Mouse (Mus musculus): ENCODE measurements around the gene Slc39a7. TPM values are rescaled to one million over a fixed set of nuclear protein-coding genes. Genes with fewer than 3 reads are reported as not detected.
A peak's percentile ranks its signal among the peaks of the same experiment; 100 is the strongest.
"Not testable (repeated sequence)": the region's sequence is repeated elsewhere in the genome, so short reads cannot be mapped to it uniquely, and the experiment has no call there.

The Slc39a7 gene
- total RNA-seq, 4 experiments from 2014 or later = 44.2 to 63.5 (median 49.3) TPM

DNA sequence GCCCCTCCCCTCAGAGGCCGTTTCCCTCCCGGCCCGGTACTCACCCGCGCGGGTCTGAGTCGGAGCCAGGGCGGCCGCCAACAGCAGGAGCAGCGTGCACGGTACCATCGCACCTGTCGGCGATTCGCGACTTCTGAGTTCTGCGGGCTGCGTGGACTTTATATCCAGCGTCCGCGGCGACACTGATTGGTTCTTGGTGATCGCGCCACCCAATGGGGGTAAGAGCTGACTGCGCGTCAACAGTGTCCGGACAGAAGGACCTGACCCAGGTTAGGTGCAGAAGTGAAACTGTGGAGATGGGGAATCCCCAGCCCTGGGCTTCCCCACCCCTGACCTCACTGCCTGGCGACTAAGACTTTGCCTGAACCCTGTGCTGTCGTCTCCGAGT is 31.3 kb downstream of the Slc39a7 start, which contains the start of gene H2-K1:
Gene H2-K1 (minus strand): TSS at position 198 of the 388 bp plus-strand sequence.
- DNase-seq (ENCODE audit: low spot score in 2 of 2) = peak; percentile 87

GRCm38 (mm10) chr17:33999341-34000149 is 31.9 kb downstream of the Slc39a7 start:
- peak in 1 of 2 experiments; percentile 9 for DNase-seq (ENCODE audit: low spot score in 2 of 2)

GRCm38 (mm10) chr17:33998697-33999096 is 32.8 kb downstream of the Slc39a7 start:
- not testable (repeated sequence) for DNase-seq (ENCODE audit: low spot score in 2 of 2)

GRCm38 (mm10) chr17:33997025-33997424 is 34.5 kb downstream of the Slc39a7 start:
- not testable (repeated sequence) for DNase-seq (ENCODE audit: low spot score in 2 of 2)

DNA sequence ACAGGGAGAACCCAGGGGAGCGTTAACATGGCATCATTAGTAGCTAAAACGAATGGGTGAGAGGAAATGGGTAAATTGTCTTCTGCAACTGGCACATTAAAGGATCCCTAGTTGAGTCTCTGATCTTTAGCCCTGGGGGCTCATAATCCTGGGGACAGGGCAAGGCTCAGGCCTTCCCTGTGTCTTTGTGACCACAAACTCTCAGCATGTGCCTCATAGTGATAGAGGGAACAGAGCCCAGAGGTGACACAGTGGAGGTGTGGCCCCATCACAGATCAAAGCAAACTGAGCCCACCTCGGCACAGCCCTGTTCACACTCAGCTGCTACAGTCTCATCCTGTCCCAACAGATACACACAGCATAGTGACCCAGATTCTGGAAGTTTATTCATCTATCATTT is 35.8 kb downstream of the Slc39a7 start:
- no peak for DNase-seq (ENCODE audit: low spot score in 2 of 2)

DNA sequence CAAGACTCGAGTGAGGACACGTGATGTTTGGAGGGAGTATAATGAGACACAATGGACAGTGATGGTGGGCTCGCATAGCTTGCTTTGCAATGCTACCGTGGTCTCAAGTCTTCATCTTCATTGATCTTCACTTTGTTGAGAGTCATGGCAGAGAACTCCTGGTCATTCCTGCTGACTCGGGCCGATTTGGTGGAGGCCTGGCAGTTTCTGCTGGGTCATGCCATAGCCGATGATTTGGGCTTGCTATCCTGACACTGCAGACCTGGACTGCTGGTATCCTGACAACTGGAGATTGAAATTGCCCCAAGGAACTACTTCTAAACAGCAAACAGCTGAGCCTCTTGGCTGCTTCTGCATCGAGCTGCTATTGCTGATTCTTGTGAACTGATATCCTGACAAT is 36.5 kb downstream of the Slc39a7 start:
- no peak for DNase-seq (ENCODE audit: low spot score in 2 of 2)

DNA sequence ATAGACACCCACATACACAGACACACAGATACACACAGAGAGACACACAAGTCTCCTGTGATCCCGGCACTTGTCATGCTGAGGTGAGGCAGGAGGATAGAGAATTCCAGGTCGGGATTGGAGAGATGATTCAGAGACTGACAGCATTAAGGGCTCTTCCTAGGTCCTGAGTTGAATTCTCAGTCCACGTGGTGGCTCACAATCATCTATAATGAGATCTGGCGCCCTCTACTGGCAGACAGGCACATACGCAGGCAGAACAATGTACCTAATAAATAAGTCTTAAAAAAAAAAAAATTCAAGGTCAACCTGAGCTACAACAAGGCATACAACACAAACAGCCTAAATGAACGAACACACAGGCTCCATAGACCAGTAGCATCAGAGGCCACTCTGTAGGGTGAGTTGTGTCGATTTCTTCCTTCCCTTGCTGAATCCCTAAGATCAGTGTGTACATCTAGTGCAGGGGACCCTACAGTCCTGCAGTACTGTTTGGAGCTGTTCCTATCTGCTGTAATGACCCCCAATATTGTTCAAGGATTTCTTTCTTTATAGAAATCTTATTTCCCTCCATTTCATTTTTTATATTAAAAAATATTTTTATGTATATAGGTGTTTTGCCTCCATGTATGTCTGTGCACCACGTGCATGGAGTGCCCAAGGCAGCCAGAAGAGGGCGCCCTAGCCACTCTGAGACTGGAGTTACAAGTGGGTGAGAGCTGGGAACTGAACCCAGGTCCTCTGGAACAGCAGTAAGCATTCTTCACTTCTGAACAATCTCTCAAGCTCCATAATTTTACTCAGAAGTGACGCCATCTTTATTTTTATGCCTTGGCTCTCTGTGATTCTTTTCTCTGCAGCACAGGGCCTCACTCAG is 39.5 kb downstream of the Slc39a7 start:
- no peak for DNase-seq (ENCODE audit: low spot score in 2 of 2)

GRCm38 (mm10) chr17:33982136-33982535 is 49.3 kb downstream of the Slc39a7 start:
- DNase-seq (ENCODE audit: low spot score in 2 of 2) = peak in 1 of 2 experiments; percentile 37

- peak; percentile 82 to 90 for DNase-seq (ENCODE audit: low spot score in 2 of 2)
These were observed 50.1 kb downstream of the Slc39a7 start for GRCm38 (mm10) chr17:33981192-33981909.

DNA sequence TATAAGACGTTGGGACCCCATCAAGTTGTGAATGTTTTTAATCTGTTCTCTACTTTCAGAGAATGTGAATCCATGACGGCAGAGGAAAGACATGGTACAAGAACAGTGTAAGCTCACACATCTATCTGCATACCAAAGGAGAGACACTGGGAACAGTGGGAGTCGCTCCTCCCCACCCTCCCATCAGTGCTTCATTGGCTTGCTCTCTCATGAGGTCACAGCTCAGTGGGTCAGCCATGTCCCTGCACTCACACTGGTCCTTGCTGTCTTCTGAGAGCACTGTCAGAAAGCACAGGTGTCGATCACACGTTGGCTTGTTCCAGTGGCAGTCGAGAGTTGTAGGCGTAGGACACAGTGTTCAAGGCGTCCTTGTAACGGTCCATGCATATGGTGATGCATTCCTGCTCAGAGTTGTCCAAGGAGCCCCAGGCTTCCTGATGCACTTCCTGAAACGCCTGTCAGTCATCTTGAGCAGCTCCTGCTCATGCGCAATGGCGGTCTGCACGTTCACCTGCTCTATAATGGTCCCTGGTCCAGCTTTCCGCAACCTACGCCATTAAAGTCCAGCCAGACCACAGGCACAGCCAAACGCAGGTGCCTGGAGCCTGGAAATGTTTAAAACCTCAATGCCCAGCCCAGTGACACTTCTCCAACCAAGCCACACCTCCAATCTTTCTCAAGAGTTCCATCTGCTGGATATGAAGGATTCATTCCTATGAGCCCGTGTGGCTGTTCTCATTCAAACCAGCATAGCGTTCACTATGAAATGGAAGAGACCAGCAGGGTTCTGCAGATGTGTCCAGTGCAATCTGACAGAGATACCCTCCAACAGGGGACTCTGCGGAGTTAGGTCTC is 51.1 kb downstream of the Slc39a7 start:
- no peak for DNase-seq (ENCODE audit: low spot score in 2 of 2)

DNA sequence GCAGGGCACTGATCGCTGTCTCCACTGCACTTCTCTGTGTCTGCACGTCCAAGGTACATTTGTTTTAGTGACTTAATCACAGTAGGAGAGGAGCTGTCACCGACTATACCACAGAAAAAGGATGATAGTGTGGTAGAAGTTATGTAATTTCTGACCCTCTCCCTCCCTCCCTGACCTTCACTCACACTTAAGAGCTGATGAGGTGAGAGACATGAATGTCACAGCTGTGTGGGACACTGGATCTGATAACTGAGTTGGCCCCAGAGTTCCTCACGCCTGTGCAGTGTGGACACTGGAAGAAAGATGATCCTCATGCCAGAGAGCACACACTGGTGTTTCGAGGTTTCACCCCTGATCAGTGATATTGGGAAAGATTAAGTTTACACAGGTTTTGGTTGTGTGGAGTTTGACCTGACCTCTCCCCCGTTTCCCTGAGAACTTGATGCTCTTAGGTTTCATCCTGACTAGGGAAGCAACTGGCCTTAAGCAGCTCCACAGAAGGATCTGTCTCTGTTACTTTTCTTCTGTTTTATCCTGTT is 51.9 kb downstream of the Slc39a7 start:
- no peak for DNase-seq (ENCODE audit: low spot score in 2 of 2)

GRCm38 (mm10) chr17:33978631-33979031 is 52.9 kb downstream of the Slc39a7 start:
- DNase-seq (ENCODE audit: low spot score in 2 of 2) = peak; percentile 74 to 82

Small RNAs within 50 kb of the gene (microRNA-seq; reads per million reads assigned to microRNA genes)
- not detected for gene Mir219a-1
- not detected for gene Mir219c

Other genes starting within 250 kb of the Slc39a7 start
- gene Angptl4, start 249.9 kb downstream of the Slc39a7 start, total RNA-seq (2022) = 1 to 10 TPM in 3 of 4 experiments, under 1 TPM in 1; 0.41 to 5.5 (median 3.0) TPM
- 10 to 100 TPM; 12.4 to 17.4 (median 14.8) TPM for gene Kank3, start 221.2 kb downstream of the Slc39a7 start, total RNA-seq (2022)
- 100 to 1,000 TPM; 634 to 807 (median 649) TPM for gene Rps28, start 207.1 kb downstream of the Slc39a7 start, total RNA-seq (2022)
- gene Ndufa7, start 207.1 kb downstream of the Slc39a7 start, total RNA-seq (2022) = 100 to 1,000 TPM; 371 to 396 (median 385) TPM
- gene Cd320, start 188.6 kb downstream of the Slc39a7 start, total RNA-seq (2022) = 10 to 100 TPM; 16.3 to 18.0 (median 17.0) TPM
- not detected for gene Gm7029, start 157.8 kb downstream of the Slc39a7 start, total RNA-seq (2022)
- gene Kifc1, start 141.0 kb downstream of the Slc39a7 start, total RNA-seq (2022) = under 1 TPM in 3 of 4 experiments, not detected in 1; 0.19 to 0.56 (median 0.45) TPM
- not detected for gene Platr17, start 126.5 kb downstream of the Slc39a7 start, total RNA-seq (2022)
- 10 to 100 TPM; 14.1 to 18.5 (median 16.1) TPM for gene Daxx, start 122.3 kb downstream of the Slc39a7 start, total RNA-seq (2022)
- gene Tapbp, start 115.8 kb downstream of the Slc39a7 start, total RNA-seq (2022) = 10 to 100 TPM; 35.3 to 41.1 (median 38.3) TPM
- 10 to 100 TPM; 14.5 to 18.7 (median 17.1) TPM for gene Zbtb22, start 115.8 kb downstream of the Slc39a7 start, total RNA-seq (2022)
- gene Rgl2, start 102.1 kb downstream of the Slc39a7 start, total RNA-seq (2022) = 10 to 100 TPM; 20.3 to 26.3 (median 23.6) TPM
- gene Pfdn6, start 91.3 kb downstream of the Slc39a7 start, total RNA-seq (2022) = 10 to 100 TPM; 56.4 to 69.1 (median 64.0) TPM
- gene Wdr46, start 91.0 kb downstream of the Slc39a7 start, total RNA-seq (2022) = 10 to 100 TPM in 1 of 4 experiments, 1 to 10 TPM in 3; 7.8 to 11.5 (median 8.7) TPM
- gene B3galt4, start 80.2 kb downstream of the Slc39a7 start, total RNA-seq (2022) = 1 to 10 TPM; 1.4 to 1.8 (median 1.5) TPM
- 10 to 100 TPM; 32.0 to 34.6 (median 32.5) TPM for gene Vps52, start 75.9 kb downstream of the Slc39a7 start, total RNA-seq (2022)
- 100 to 1,000 TPM; 380 to 500 (median 432) TPM for gene Rps18, start 75.7 kb downstream of the Slc39a7 start, total RNA-seq (2022)
- gene H2-K1, start 31.3 kb downstream of the Slc39a7 start, total RNA-seq (2022) = 10 to 100 TPM; 34.2 to 57.8 (median 46.1) TPM
- 10 to 100 TPM in 3 of 4 experiments, 1 to 10 TPM in 1; 9.8 to 15.6 (median 11.7) TPM for gene Ring1, start 7.0 kb downstream of the Slc39a7 start, total RNA-seq (2022)
- gene H2-Ke6, start 3.6 kb downstream of the Slc39a7 start, total RNA-seq (2022) = 10 to 100 TPM; 83.6 to 90.2 (median 84.9) TPM
- 10 to 100 TPM; 36.8 to 39.3 (median 38.8) TPM for gene Rxrb, start 130 bp upstream of the Slc39a7 start, total RNA-seq (2022)
- gene Col11a2, start 7.8 kb upstream of the Slc39a7 start, total RNA-seq (2022) = 1 to 10 TPM; 2.5 to 4.8 (median 3.9) TPM
- not detected for gene H2-Oa, start 60.7 kb upstream of the Slc39a7 start, total RNA-seq (2022)
- gene H2-DMa, start 87.9 kb upstream of the Slc39a7 start, total RNA-seq (2022) = 1 to 10 TPM; 3.0 to 4.6 (median 4.0) TPM
- 10 to 100 TPM; 67.9 to 73.8 (median 69.8) TPM for gene Brd2, start 91.0 kb upstream of the Slc39a7 start, total RNA-seq (2022)
- under 1 TPM in 2 of 4 experiments, not detected in 2; 0.40 to 0.61 TPM for gene H2-DMb2, start 111.6 kb upstream of the Slc39a7 start, total RNA-seq (2022)
- under 1 TPM in 2 of 4 experiments, not detected in 2; 0.19 to 0.81 TPM for gene H2-DMb1, start 121.4 kb upstream of the Slc39a7 start, total RNA-seq (2022)
- gene Tap1, start 155.9 kb upstream of the Slc39a7 start, total RNA-seq (2022) = 1 to 10 TPM in 3 of 4 experiments, under 1 TPM in 1; 0.82 to 1.3 (median 1.2) TPM
- 1 to 10 TPM; 1.4 to 2.1 (median 1.7) TPM for gene Psmb9, start 156.1 kb upstream of the Slc39a7 start, total RNA-seq (2022)
- 1 to 10 TPM; 2.1 to 4.3 (median 3.4) TPM for gene Psmb8, start 166.0 kb upstream of the Slc39a7 start, total RNA-seq (2022)
- gene Tap2, start 171.8 kb upstream of the Slc39a7 start, total RNA-seq (2022) = 1 to 10 TPM; 5.1 to 7.6 (median 6.7) TPM
- under 1 TPM in 1 of 4 experiments, not detected in 3; 0.10 TPM for gene H2-Ob, start 207.2 kb upstream of the Slc39a7 start, total RNA-seq (2022)
- gene H2-Ab1, start 226.0 kb upstream of the Slc39a7 start, total RNA-seq (2022) = 1 to 10 TPM; 2.3 to 4.7 (median 3.9) TPM

All from gastrocnemius, adult 8-10 months (tissue).